Mouse (Mus musculus) embryonic facial prominence, embryonic 10.5 days (tissue): ENCODE measurements around the gene Arl15. TPM values are rescaled to one million over a fixed set of nuclear protein-coding genes. Genes with fewer than 3 reads are reported as not detected.

Experiments
- DNase-seq: peaks from one replicate; pipeline ENCODE4 v3.0.0-alpha.2; 2017; ENCODE audit warnings: low spot score
- H3K27ac ChIP-seq: fragments of 300-500 bp; sonication (generic); replicated peaks from 2 replicates; pipeline ENCODE4 v1.5.1; 2016; ENCODE audit warnings: mild to moderate bottlenecking
- H3K27me3 ChIP-seq: fragments of 300-500 bp; sonication (generic); replicated peaks from 2 replicates; pipeline ENCODE4 v1.6.1; 2016; ENCODE audit warnings: low read depth, mild to moderate bottlenecking; ENCODE audit not compliant: poor library complexity, severe bottlenecking
- H3K36me3 ChIP-seq: fragments of 300-500 bp; sonication (generic); replicated peaks from 2 replicates; pipeline ENCODE4 v1.6.1; 2016; ENCODE audit warnings: mild to moderate bottlenecking, moderate library complexity
- H3K4me1 ChIP-seq: fragments of 300-500 bp; sonication (generic); 2 replicates; pipeline ENCODE4 v1.6.1; 2016
- H3K4me3 ChIP-seq: fragments of 300-500 bp; sonication (generic); 2 replicates; pipeline ENCODE4 v1.5.1; 2016; ENCODE audit warnings: mild to moderate bottlenecking, moderate library complexity
- H3K9me3 ChIP-seq: fragments of 300-500 bp; sonication (generic); 2 replicates; pipeline ENCODE4 v1.6.1; 2016; ENCODE audit warnings: mild to moderate bottlenecking
- WGBS: fragments of 180-500 bp; shearing (Covaris S2); methylation state at CpG from one replicate; pipeline ENCODE4 v1.1.7; 2016; 5-methylcytosine and 5-hydroxymethylcytosine counted together
- polyA plus RNA-seq: library from polyadenylated mRNA; unstranded; fragments of >200 nt; fragmentation: Nextera tagmentation; extraction: Ambion mirVana; gene quantifications from 2 replicates; pipeline ENCODE4 v1.2.1, GENCODE M21; 2016

Gene Arl15
- polyA plus RNA-seq, 1 experiment from 2014 or later = 11.1 TPM

- Histone ChIP-seq H3K4me1 (no peaks in the 10 kb centered on the region), H3K27me3 (no peaks in the 10 kb centered on the region), H3K27ac (no peak overlapping the region), H3K36me3 (no peaks in the 10 kb centered on the region), H3K4me3 (no peak overlapping the region), H3K9me3 (no peaks in the 10 kb centered on the region)
- no peak for DNase-seq
- 89% methylated on average over 7 of the region's 7 CpGs for WGBS
Measured at GRCm38 (mm10) chr13:114026751-114027150, 232.4 kb downstream of the Arl15 start.

GRCm38 (mm10) chr13:114048071-114048470, 253.8 kb downstream of the Arl15 start:
- no peaks in the 10 kb centered on the region for H3K27me3 ChIP-seq
- no peak overlapping the region for H3K27ac ChIP-seq
- DNase-seq = no peak
- H3K4me1 ChIP-seq = peaks cover 36% of the 10 kb centered on the region
- no peak overlapping the region for H3K4me3 ChIP-seq
- H3K9me3 ChIP-seq = no peaks in the 10 kb centered on the region
- no peaks in the 10 kb centered on the region for H3K36me3 ChIP-seq
- 43% methylated on average over 10 of the region's 10 CpGs for WGBS

GRCm38 (mm10) chr13:114048688-114049087, 254.4 kb downstream of the Arl15 start:
- no peak for DNase-seq
- H3K27ac ChIP-seq = no peak overlapping the region
- peaks cover 38% of the 10 kb centered on the region for H3K4me1 ChIP-seq

GRCm38 (mm10) chr13:114051151-114051850, 257.0 kb downstream of the Arl15 start:
- Histone ChIP-seq H3K36me3 (no peaks in the 10 kb centered on the region), H3K27me3 (no peaks in the 10 kb centered on the region), H3K27ac (no peak overlapping the region), H3K4me3 (no peak overlapping the region), H3K4me1 (peaks cover 38% of the 10 kb centered on the region), H3K9me3 (no peaks in the 10 kb centered on the region)
- WGBS = 12% methylated on average over 9 of the region's 9 CpGs
- DNase-seq = no peak

More at GRCm38 (mm10) chr13:114048688-114049087, 254.4 kb downstream of the Arl15 start:
- Histone ChIP-seq H3K4me3 (no peak overlapping the region), H3K9me3 (no peaks in the 10 kb centered on the region), H3K27me3 (no peaks in the 10 kb centered on the region), H3K36me3 (no peaks in the 10 kb centered on the region)
- WGBS = 23% methylated on average over 3 of the region's 3 CpGs

GRCm38 (mm10) chr13:114052426-114053205, 258.3 kb downstream of the Arl15 start:
- WGBS = 46% methylated on average over 15 of the region's 15 CpGs

GRCm38 (mm10) chr13:114053261-114053660, 259.0 kb downstream of the Arl15 start:
- Histone ChIP-seq H3K4me3 (no peak overlapping the region), H3K27me3 (no peaks in the 10 kb centered on the region), H3K27ac (no peak overlapping the region), H3K36me3 (no peaks in the 10 kb centered on the region), H3K9me3 (no peaks in the 10 kb centered on the region), H3K4me1 (peaks cover 34% of the 10 kb centered on the region)
- 88% methylated on average over 2 of the region's 2 CpGs for WGBS
- DNase-seq = no peak

More at GRCm38 (mm10) chr13:114052426-114053205, 258.3 kb downstream of the Arl15 start:
- Histone ChIP-seq H3K27me3 (no peaks in the 10 kb centered on the region), H3K36me3 (no peaks in the 10 kb centered on the region), H3K4me1 (peaks cover 38% of the 10 kb centered on the region), H3K4me3 (no peak overlapping the region), H3K27ac (no peak overlapping the region), H3K9me3 (no peaks in the 10 kb centered on the region)
- no peak for DNase-seq

- 80% methylated on average over 9 of the region's 9 CpGs for WGBS
- H3K36me3 ChIP-seq = no peaks in the 10 kb centered on the region
- DNase-seq = no peak
- H3K4me3 ChIP-seq = no peak overlapping the region
- no peaks in the 10 kb centered on the region for H3K27me3 ChIP-seq
- H3K4me1 ChIP-seq = peaks cover 23% of the 10 kb centered on the region
- H3K9me3 ChIP-seq = no peaks in the 10 kb centered on the region
- H3K27ac ChIP-seq = no peak overlapping the region
Measured at GRCm38 (mm10) chr13:114055686-114056085, 261.4 kb downstream of the Arl15 start.

GRCm38 (mm10) chr13:114060258-114060657, 266.0 kb downstream of the Arl15 start:
- no peak overlapping the region for H3K27ac ChIP-seq
- WGBS = 67% methylated on average over 6 of the region's 6 CpGs

GRCm38 (mm10) chr13:114061234-114061633, 266.9 kb downstream of the Arl15 start:
- 91% methylated on average over 7 of the region's 7 CpGs for WGBS
- Histone ChIP-seq H3K4me1 (peaks cover 2% of the 10 kb centered on the region), H3K36me3 (no peaks in the 10 kb centered on the region), H3K4me3 (no peak overlapping the region), H3K27ac (no peak overlapping the region), H3K9me3 (no peaks in the 10 kb centered on the region), H3K27me3 (no peaks in the 10 kb centered on the region)
- DNase-seq = no peak

More at GRCm38 (mm10) chr13:114060258-114060657, 266.0 kb downstream of the Arl15 start:
- no peaks in the 10 kb centered on the region for H3K9me3 ChIP-seq
- H3K4me1 ChIP-seq = peaks cover 2% of the 10 kb centered on the region
- H3K27me3 ChIP-seq = no peaks in the 10 kb centered on the region
- DNase-seq = no peak
- H3K4me3 ChIP-seq = no peak overlapping the region
- no peaks in the 10 kb centered on the region for H3K36me3 ChIP-seq

- H3K9me3 ChIP-seq = no peaks in the 10 kb centered on the region
- 91% methylated on average over 9 of the region's 9 CpGs for WGBS
- no peaks in the 10 kb centered on the region for H3K36me3 ChIP-seq
- no peak for DNase-seq
- H3K27ac ChIP-seq = no peak overlapping the region
- no peaks in the 10 kb centered on the region for H3K27me3 ChIP-seq
- no peak overlapping the region for H3K4me3 ChIP-seq
- H3K4me1 ChIP-seq = peaks cover 2% of the 10 kb centered on the region
Measured at GRCm38 (mm10) chr13:114064069-114064468, 269.8 kb downstream of the Arl15 start.

- WGBS = 79% methylated on average over 6 of the region's 6 CpGs
- no peak for DNase-seq
- Histone ChIP-seq H3K27me3 (no peaks in the 10 kb centered on the region), H3K36me3 (no peaks in the 10 kb centered on the region), H3K27ac (no peak overlapping the region), H3K9me3 (no peaks in the 10 kb centered on the region), H3K4me3 (no peak overlapping the region), H3K4me1 (peaks cover 2% of the 10 kb centered on the region)
Measured at GRCm38 (mm10) chr13:114065012-114065411, 270.7 kb downstream of the Arl15 start.

- Histone ChIP-seq H3K4me1 (no peaks in the 10 kb centered on the region), H3K9me3 (no peaks in the 10 kb centered on the region), H3K4me3 (no peak overlapping the region), H3K36me3 (no peaks in the 10 kb centered on the region), H3K27me3 (no peaks in the 10 kb centered on the region), H3K27ac (no peak overlapping the region)
- DNase-seq = no peak
- 93% methylated on average over 5 of the region's 5 CpGs for WGBS
Measured at GRCm38 (mm10) chr13:114068421-114068820, 274.1 kb downstream of the Arl15 start.

GRCm38 (mm10) chr13:114071439-114071838, 277.1 kb downstream of the Arl15 start:
- DNase-seq = no peak
- Histone ChIP-seq H3K27me3 (no peaks in the 10 kb centered on the region), H3K4me3 (no peak overlapping the region), H3K36me3 (no peaks in the 10 kb centered on the region), H3K27ac (no peak overlapping the region), H3K4me1 (peaks cover 8% of the 10 kb centered on the region), H3K9me3 (no peaks in the 10 kb centered on the region)
- 93% methylated on average over 7 of the region's 7 CpGs for WGBS
